Mouse (Mus musculus) MEL (cell line): ENCODE results near the gene Aldh3b1. TPM values are rescaled to one million over a fixed set of nuclear protein-coding genes. Genes with fewer than 3 reads are reported as not detected.

ENCODE experiments used
- DNase-seq: peaks from one replicate; pipeline ENCODE4 v3.0.0; 2011; ENCODE audit warnings: low read depth, low spot score
- H3K27ac ChIP-seq: 2 replicates; pipeline ENCODE4 v1.5.1; 2012; ENCODE audit warnings: low read depth, mild to moderate bottlenecking, control low read depth, low read length, moderate library complexity; ENCODE audit not compliant: control insufficient read depth
- H3K27me3 ChIP-seq, 2 experiments: fragments of 150-350 bp in 1 of 2; sonication (generic) in 1 of 2; 2 replicates each; pipeline ENCODE4 v1.6.1; 2012; ENCODE audit warnings: low read length in 2 of 2, mild to moderate bottlenecking in 2 of 2, improper control_type of control experiment in 1 of 2, moderate library complexity in 1 of 2; ENCODE audit not compliant: insufficient read depth in 2 of 2, control insufficient read depth in 1 of 2
- H3K36me3 ChIP-seq, 2 experiments: 2 replicates each; pipeline ENCODE4 v1.6.1; 2012 to 2014; ENCODE audit warnings: low read length in 2 of 2, improper control_type of control experiment in 1 of 2, inconsistent platforms in 1 of 2, mild to moderate bottlenecking in 1 of 2; ENCODE audit not compliant: insufficient read depth in 2 of 2, control insufficient read depth in 1 of 2
- H3K4me1 ChIP-seq, 2 experiments: fragments of 150-350 bp in 1 of 2; sonication (generic) in 1 of 2; 2 replicates each; pipeline ENCODE4 v1.6.1; 2012; ENCODE audit warnings: low read length in 2 of 2, improper control_type of control experiment in 1 of 2, mild to moderate bottlenecking in 1 of 2; ENCODE audit not compliant: insufficient read depth in 2 of 2, control insufficient read depth in 1 of 2
- H3K4me3 ChIP-seq, 2 experiments: fragments of 150-350 bp in 1 of 2; sonication (generic) in 1 of 2; 2 replicates each; pipeline ENCODE4 v1.5.1; 2012; ENCODE audit warnings: low read depth in 2 of 2, low read length in 2 of 2, mild to moderate bottlenecking in 2 of 2, moderate library complexity in 2 of 2, control low read depth in 1 of 2, improper control_type of control experiment in 1 of 2; ENCODE audit not compliant: control insufficient read depth in 1 of 2, insufficient read depth in 1 of 2
- H3K79me2 ChIP-seq: 2 replicates; pipeline ENCODE4 v1.6.1; 2012; ENCODE audit warnings: mild to moderate bottlenecking, low read length, moderate library complexity; ENCODE audit not compliant: control insufficient read depth, poor library complexity, insufficient read depth
- H3K9ac ChIP-seq: 2 replicates; pipeline ENCODE4 v1.6.1; 2012; ENCODE audit warnings: low read depth, mild to moderate bottlenecking, control low read depth, low read length, moderate library complexity; ENCODE audit not compliant: control insufficient read depth, poor library complexity, severe bottlenecking
- H3K9me3 ChIP-seq: fragments of 150-350 bp; sonication (generic); replicated peaks from 2 replicates; pipeline ENCODE4 v1.6.1; 2012; ENCODE audit warnings: mild to moderate bottlenecking, low read length, improper control_type of control experiment, moderate library complexity; ENCODE audit not compliant: insufficient read depth
- BHLHE40 ChIP-seq: IDR thresholded peaks from 2 replicates; pipeline ENCODE4 v1.6.1; 2012; ENCODE audit warnings: low read depth, mild to moderate bottlenecking, inconsistent platforms, low read length, improper control_type of control experiment, borderline replicate concordance
- CHD1 ChIP-seq: IDR thresholded peaks from 2 replicates; pipeline ENCODE4 v1.6.1; 2012; ENCODE audit warnings: low read depth, mild to moderate bottlenecking, inconsistent platforms, low read length, improper control_type of control experiment
- CTCF ChIP-seq, 3 experiments: IDR thresholded peaks in 2 of 3; conservative IDR thresholded peaks in 1 of 3; 2 replicates each; pipeline ENCODE4 v1.5.1; 2011 to 2012; ENCODE audit warnings: low read length in 3 of 3, low read depth in 2 of 3, mild to moderate bottlenecking in 2 of 3, improper control_type of control experiment in 1 of 3, inconsistent platforms in 1 of 3, mixed read lengths in 1 of 3, moderate library complexity in 1 of 3; ENCODE audit not compliant: control insufficient read depth in 1 of 3, insufficient read depth in 1 of 3, poor library complexity in 1 of 3, severe bottlenecking in 1 of 3
- ETS1 ChIP-seq: IDR thresholded peaks from 2 replicates; pipeline ENCODE4 v1.6.1; 2012; ENCODE audit warnings: low read depth, mild to moderate bottlenecking, inconsistent platforms, low read length, improper control_type of control experiment, moderate library complexity
- GABPA ChIP-seq: IDR thresholded peaks from 2 replicates; pipeline ENCODE4 v1.6.1; 2012; ENCODE audit warnings: low read depth, mild to moderate bottlenecking, inconsistent platforms, low read length, improper control_type of control experiment, moderate library complexity
- MEF2A ChIP-seq: IDR thresholded peaks from 2 replicates; pipeline ENCODE4 v1.6.1; 2014; ENCODE audit warnings: low read depth, mild to moderate bottlenecking, inconsistent platforms, low read length, improper control_type of control experiment; ENCODE audit not compliant: poor library complexity, insufficient replicate concordance, severe bottlenecking; ENCODE audit errors: extremely low read depth
- MYC ChIP-seq: IDR thresholded peaks from 2 replicates; pipeline ENCODE4 v1.6.1; 2011; ENCODE audit warnings: low read depth, mild to moderate bottlenecking, low read length, improper control_type of control experiment, moderate library complexity
- RAD21 ChIP-seq: IDR thresholded peaks from 2 replicates; pipeline ENCODE4 v1.6.1; 2011; ENCODE audit warnings: mild to moderate bottlenecking, low read depth, low read length, improper control_type of control experiment
- TAL1 ChIP-seq: IDR thresholded peaks from 2 replicates; pipeline ENCODE4 v1.6.1; 2012; ENCODE audit warnings: mild to moderate bottlenecking, inconsistent platforms, low read length, moderate library complexity, mixed read lengths
- TBP ChIP-seq: IDR thresholded peaks from 2 replicates; pipeline ENCODE4 v1.8.0; 2011; ENCODE audit warnings: low read depth, low read length, improper control_type of control experiment
- TCF12 ChIP-seq: IDR thresholded peaks from 2 replicates; pipeline ENCODE4 v1.6.1; 2014; ENCODE audit warnings: low read depth, mild to moderate bottlenecking, inconsistent platforms, low read length, improper control_type of control experiment, moderate library complexity
- USF1 ChIP-seq: IDR thresholded peaks from 2 replicates; pipeline ENCODE4 v1.6.1; 2014; ENCODE audit warnings: low read depth, mild to moderate bottlenecking, inconsistent platforms, low read length, improper control_type of control experiment, moderate library complexity
- USF2 ChIP-seq, 2 experiments: IDR thresholded peaks; 2 replicates each; pipeline ENCODE4 v1.6.1; 2011 to 2012; ENCODE audit warnings: improper control_type of control experiment in 2 of 2, low read length in 2 of 2, borderline replicate concordance in 1 of 2, inconsistent platforms in 1 of 2, low read depth in 1 of 2, mild to moderate bottlenecking in 1 of 2; ENCODE audit not compliant: insufficient read depth in 1 of 2
- ZKSCAN1 ChIP-seq: IDR thresholded peaks from 2 replicates; pipeline ENCODE4 v1.6.1; 2012; ENCODE audit warnings: low read depth, mild to moderate bottlenecking, inconsistent platforms, low read length, improper control_type of control experiment, moderate library complexity
- ZMIZ1 ChIP-seq: IDR thresholded peaks from 2 replicates; pipeline ENCODE4 v1.6.1; 2012; ENCODE audit warnings: low read depth, mild to moderate bottlenecking, inconsistent platforms, low read length, improper control_type of control experiment, moderate library complexity
- polyA plus RNA-seq, 2 experiments: library from polyadenylated mRNA; stranded (reverse) in 1 of 2; unstranded in 1 of 2; fragments of >175 nt in 1 of 2; fragments of >200 nt in 1 of 2; gene quantifications; 2 replicates each; pipeline versions ENCODE4 v1.2.1 to v1.2.4; 2012; ENCODE audit warnings: low replicate concordance in 2 of 2, low read depth in 1 of 2; ENCODE audit not compliant: insufficient read length in 2 of 2, insufficient read depth in 1 of 2, missing spikeins in 1 of 2
- total RNA-seq: library from RNA; depleted of rRNA; stranded (reverse); fragments of 300-350 nt; gene quantifications from 2 replicates; pipeline ENCODE4 v1.2.3, GENCODE M21; 2012

Aldh3b1 gene
- total and polyA plus RNA-seq, 3 experiments = 0.08 to 0.10 TPM; not detected in 1

DNA sequence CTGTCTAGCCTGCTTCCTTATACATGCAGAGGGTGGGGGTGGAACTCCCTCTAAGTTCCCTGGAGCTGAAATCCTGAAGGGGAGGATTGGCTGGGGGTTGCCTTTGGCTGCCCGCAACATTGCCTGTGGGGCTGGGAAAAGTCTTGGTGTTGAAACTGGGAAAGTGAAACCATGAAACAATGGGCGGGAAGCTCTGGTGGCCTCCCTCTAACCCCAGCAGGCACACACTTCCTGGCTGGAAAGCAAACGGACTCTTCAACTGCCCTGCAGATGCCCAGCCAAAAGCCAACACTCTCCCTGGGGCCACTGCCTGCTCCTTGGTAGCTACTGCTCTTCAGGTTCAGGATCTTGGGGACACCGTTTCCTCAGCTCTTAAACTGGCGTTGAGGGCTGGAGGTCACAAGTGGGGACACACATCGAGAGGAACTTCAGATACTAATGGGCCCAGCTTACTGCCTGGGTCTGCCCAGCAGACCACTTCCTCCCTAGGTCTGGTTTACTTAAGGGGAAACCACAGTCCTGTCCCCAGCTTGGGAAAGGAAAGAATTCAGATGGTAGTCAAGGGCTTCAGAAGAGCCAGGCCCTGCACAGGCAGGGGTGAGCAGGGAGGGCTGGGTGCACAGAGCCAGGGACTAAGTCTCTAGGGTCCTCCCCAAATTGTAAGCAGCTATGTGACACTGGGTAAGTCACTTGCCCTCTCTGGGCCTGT lies 24.2 kb downstream of the Aldh3b1 start:
- Histone ChIP-seq H3K9ac (peak overlapping the region; percentile 31), H3K36me3 (peaks cover 0 to 12% of the 10 kb centered on the region in 2 experiments; a peak in 2 of 4 replicates), H3K9me3 (no peaks in the 10 kb centered on the region), H3K27me3 (no peaks in the 10 kb centered on the region), H3K4me3 (peak overlapping the region in 1 of 2 experiments; percentile 94; a peak in 2 of 4 replicates), H3K27ac (no peak overlapping the region), H3K4me1 (peaks cover 0 to 22% of the 10 kb centered on the region in 2 experiments; a peak in 2 of 4 replicates), H3K79me2 (peaks cover 2% of the 10 kb centered on the region; the same call in 1 of the 2 replicates)
- TF ChIP-seq BHLHE40 (no peak), ETS1 (no peak), TAL1 (no peak; the same call in 1 of the 2 replicates), TBP (no peak), GABPA (no peak), CTCF (IDR thresholded peaks at IDR 0.05 in 2 of 3, conservative IDR thresholded peaks at IDR 0.05 in 1 of 3; ENCODE audit: control insufficient read depth in 1 of 3, insufficient read depth in 1 of 3, low read depth in 2 of 3, low read length in 3 of 3, poor library complexity in 1 of 3, severe bottlenecking in 1 of 3) (no peak), MYC (no peak), MEF2A (no peak), ZMIZ1 (no peak), USF2 (IDR thresholded peaks at IDR 0.05; ENCODE audit: borderline replicate concordance in 1 of 2, insufficient read depth in 1 of 2, low read depth in 1 of 2, low read length in 2 of 2) (no peak), USF1 (no peak), TCF12 (no peak)
- peak; percentile 52 for DNase-seq

DNA sequence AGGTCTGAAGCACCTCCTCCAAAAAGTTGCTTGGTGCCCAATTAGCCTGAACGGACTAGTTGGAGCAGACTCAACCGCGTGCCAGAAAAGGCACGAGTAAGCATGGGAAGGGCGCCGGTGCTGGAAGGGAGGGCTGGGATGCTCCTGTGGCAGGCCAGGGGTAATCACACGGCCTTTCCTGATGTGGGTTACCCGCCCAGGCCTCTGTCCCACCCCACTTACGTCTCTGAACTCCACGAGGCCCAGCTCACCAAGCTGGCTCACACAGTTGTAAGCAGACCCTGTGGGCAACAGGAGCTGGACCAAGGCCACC lies 25.3 kb downstream of the Aldh3b1 start:
- no peak overlapping the region for H3K4me3 ChIP-seq
- H3K79me2 ChIP-seq = peaks cover 2% of the 10 kb centered on the region; the same call in 1 of the 2 replicates
- peaks cover 0 to 12% of the 10 kb centered on the region in 2 experiments; a peak in 2 of 4 replicates for H3K36me3 ChIP-seq
- no peaks in the 10 kb centered on the region for H3K27me3 ChIP-seq
- H3K9ac ChIP-seq = no peak overlapping the region
- TF ChIP-seq ZKSCAN1 (no peak), RAD21 (no peak), CTCF (IDR thresholded peaks at IDR 0.05 in 2 of 3, conservative IDR thresholded peaks at IDR 0.05 in 1 of 3; ENCODE audit: control insufficient read depth in 1 of 3, insufficient read depth in 1 of 3, low read depth in 2 of 3, low read length in 3 of 3, poor library complexity in 1 of 3, severe bottlenecking in 1 of 3) (no peak), CHD1 (no peak), TAL1 (no peak)
- no peaks in the 10 kb centered on the region for H3K9me3 ChIP-seq
- peaks cover 0 to 22% of the 10 kb centered on the region in 2 experiments; a peak in 2 of 4 replicates for H3K4me1 ChIP-seq
- no peak for DNase-seq
- H3K27ac ChIP-seq = no peak overlapping the region
